Mouse (Mus musculus): ENCODE results near the gene Ranbp3. TPM values are rescaled to one million over a fixed set of nuclear protein-coding genes. Genes with fewer than 3 reads are reported as not detected.
"Not testable (repeated sequence)": the region's sequence is repeated elsewhere in the genome, so short reads cannot be mapped to it uniquely, and the experiment has no call there.

The Ranbp3 gene
- 59.4 and 63.8 TPM in 2 replicates for total RNA-seq (2021)
- long read RNA-seq, experiment 1, transcript Ranbp3-206 (17 exons, 2,567 nt) = minor isoform, 14 of 109 reads
- long read RNA-seq, experiment 1, transcript Ranbp3-201 (16 exons, 2,373 nt) = major isoform, 54 of 109 reads
- long read RNA-seq, experiment 1, partial matches to known transcripts = 24 of 109 reads
- long read RNA-seq, experiment 1, other reads (novel, unspliced or antisense) = 17 of 109 reads
- long read RNA-seq, experiment 2, transcript Ranbp3-206 (17 exons, 2,567 nt) = minor isoform, 14 of 81 reads
- long read RNA-seq, experiment 2, transcript Ranbp3-201 (16 exons, 2,373 nt) = major isoform, 36 of 81 reads
- long read RNA-seq, experiment 2, partial matches to known transcripts = 12 of 81 reads
- long read RNA-seq, experiment 2, other reads (novel, unspliced or antisense) = 19 of 81 reads

DNA sequence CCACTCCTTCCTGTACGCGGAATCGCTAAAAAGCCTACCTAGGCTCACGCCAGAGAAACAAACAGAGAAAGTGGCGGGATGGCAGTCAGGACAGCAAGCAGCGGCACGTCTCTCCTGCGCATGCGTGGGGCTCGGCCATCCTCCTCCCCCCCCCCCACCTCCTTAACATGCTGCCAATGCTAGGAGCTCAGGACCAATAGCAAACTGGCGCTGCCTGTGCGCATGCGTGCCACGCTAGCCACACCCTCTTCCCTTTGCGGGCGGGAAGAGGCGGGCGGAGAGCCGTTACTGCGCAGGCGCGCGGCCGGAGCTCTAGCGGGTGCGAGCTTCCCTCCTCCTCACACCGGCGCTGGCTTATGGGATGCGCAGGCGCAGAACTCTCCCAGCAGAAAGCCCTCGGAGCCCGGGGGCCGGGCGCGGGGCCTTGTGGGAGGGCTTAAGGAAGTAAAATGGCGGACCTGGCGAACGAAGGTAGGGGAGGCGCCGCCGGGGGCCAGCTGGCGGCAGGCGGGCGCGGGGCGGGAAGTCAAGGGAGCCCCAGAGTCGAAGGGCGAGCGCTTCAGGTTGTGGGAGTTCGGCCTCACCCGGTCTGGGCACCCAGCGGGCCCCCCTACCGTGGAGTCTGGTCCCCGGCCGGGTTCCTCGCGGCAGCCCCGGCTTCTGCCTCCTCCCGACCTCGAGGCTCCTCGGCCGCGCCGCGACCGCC, at the start of gene Ranbp3:
Gene Ranbp3, plus strand, starts transcription at position 354 of the 706 bp plus-strand sequence.
- DNase-seq = peak; percentile 100

DNA sequence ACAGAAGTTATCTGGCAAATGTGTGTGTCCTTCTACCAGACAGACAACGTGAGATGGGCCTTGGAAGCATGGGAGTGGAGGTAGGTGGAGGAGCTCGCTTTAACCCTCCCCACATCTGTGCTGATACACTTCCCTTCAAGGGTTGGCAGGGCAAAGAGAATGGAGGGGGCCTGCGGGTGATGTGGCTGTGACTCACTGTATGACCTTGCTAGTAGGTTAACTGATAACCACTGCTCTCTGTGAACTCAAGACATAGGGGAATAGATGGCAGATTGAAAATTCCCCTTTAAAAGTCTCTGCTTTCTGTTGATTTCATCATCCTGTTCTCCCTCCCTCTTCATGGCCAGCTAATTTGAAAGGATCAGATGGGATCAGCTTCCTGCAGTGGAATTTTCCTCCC, 47.6 kb upstream of the Ranbp3 start:
- peak; percentile 72 for DNase-seq

DNA sequence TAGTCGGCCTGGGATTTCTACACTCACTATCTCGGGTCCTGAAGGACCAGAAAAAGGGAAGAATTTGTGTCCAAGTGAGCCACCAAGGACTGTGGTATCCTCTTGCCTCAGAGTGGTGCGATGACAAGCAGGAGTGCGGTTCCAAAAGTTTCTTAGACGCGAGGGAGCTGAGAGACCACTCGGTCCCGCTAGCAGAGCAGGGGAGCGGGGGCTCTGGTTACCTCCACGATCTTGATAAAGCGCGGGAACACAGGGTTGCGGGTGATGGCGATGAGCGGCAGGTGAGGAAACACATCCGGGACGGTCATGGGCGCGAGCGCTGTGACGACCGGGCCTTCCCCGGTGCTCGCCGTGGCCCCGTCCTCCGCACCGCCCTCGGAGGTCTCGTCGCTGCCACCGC, 46.8 kb upstream of the Ranbp3 start:
- DNase-seq = no peak

DNA sequence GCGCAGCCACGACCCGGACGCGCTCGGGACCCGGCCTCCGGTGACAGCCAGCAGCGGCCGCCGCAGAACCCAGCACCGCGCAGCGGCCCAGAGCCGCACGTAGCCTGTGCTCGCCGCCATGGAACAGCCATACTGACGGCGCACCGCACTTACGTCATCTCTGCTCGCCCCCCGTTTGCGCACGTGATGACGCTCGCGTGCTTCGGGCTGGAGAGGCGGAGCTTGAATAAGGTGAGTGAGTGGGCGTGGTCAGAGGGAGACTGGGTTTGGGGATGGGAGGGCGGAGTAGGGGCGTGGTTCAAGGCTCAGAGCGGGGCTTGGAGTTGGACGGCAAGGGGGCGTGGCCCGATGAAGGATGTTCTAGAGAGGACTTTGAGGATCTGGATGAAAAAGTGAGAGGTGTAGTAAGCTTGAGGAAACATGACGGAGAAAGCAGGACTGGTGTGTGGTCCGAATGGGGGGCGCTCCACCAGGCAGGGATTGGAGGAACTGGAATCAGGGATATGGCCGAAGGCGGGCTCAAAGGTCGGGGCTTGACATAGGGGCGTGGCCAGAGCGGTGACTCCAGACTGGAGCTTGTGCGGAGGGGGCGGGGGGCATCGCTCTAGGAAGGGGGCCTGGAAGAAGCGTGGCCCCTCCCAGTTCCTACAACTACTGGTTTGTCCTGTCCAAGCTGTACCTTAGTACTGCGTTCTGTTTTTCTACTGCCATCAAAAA, 46.2 kb upstream of the Ranbp3 start, which contains the start of gene Lonp1:
Gene Lonp1, minus strand, starts transcription at position 134 of the 717 bp plus-strand sequence.
- DNase-seq = peak; percentile 98

DNA sequence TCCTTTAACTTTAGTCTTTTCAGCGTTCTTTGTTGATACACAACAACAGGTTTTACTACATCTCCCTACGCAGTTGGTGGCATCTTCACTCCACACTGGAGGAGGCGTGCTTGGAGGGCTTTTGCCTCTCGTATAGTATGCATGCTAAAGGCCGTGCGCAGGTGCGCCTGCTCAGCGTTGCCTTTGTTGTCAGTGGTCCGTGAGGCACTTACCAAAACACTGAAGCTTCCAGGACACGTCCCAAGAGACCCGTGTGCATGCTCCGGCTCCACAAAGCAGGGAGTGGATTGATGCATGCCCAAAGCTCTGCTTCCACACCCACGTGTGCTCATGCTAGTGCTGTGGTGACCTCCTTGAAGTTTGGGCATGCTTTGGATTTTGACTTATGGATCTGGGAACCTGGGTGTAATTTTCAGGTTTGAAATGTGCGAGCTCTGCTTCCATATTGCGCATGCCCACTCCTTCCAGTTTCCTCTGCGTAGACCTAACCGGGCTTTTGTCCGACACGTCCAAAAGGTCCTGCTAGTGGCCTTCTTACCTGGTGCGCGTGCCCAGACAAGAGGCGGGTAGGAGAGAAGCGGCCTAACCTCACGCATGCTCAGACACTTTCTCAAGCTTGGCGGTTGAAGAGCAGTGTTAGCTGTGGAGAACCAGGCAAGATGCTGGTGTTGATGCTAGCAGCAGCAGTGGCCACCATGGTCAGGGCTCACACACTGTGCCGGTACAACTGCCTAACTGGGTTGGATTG, 45.4 kb upstream of the Ranbp3 start, which contains the start of gene Catsperd:
Gene Catsperd, plus strand, starts transcription at position 614 of the 748 bp plus-strand sequence.
- peak; percentile 45 for DNase-seq

DNA sequence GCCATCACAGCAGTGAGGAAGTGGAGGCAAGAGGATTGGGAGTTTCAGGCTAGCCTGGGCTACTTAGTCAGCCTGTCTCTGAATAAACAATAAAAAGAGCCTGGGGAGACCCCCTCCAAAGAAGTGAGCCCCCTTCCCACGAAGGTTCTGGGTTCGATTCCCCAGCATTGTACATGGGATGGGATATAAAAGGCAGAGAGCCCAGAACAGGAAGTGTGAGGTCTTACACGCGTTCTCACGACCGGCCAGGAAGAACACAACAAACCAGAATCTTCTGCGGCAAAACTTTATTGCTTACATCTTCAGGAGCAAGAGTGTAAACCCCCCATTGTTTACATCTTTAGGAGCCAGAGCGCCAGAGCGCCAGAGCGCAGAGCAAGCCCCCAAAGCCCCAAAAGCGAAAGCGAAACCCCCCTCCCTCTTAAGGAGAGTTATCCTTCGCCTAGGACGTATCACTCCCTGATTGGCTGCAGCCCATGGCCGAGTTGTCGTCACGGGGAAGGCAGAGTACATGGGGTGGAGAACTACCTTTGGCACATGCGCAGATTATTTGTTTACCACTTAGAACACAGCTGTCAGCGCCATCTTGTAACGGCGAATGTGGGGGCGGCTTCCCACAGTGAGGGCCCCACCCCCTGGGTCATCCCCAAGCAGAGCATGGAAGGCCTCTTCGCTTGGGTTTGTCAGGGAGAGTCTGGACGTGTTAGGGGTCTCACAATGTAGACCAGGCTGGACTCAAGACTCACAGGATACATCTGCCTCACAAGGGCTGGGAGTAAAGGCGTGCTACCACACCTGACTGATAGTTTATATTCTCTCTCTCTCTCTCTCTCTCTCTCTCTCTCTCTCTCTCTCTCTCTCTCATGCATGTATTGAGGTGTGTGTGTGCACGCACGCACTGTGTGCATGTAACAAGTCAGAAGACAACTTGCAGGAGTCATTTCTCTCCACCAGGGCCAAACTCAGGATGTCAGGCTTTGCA, 43.0 kb upstream of the Ranbp3 start:
- not testable (repeated sequence) for DNase-seq

DNA sequence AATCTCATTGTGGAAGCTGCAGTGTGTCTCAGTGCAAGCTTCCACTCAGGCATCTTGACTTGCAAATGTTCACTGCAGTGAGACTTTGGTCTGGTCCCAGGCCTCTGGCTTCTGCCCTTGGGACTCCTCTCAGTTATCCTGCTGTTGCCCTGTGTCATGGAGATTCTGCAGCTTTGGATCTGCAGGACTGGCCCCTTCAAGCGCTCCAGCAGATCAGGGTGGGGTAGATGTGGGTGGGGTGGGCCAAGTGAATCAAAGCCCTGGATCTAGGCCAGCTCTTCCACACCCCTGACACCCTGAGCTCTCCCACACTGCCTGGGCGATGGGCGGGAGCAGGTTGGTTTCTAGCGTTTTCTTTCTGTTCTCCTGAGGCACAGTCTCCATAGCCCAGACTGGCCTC, 41.3 kb upstream of the Ranbp3 start:
- DNase-seq = no peak

DNA sequence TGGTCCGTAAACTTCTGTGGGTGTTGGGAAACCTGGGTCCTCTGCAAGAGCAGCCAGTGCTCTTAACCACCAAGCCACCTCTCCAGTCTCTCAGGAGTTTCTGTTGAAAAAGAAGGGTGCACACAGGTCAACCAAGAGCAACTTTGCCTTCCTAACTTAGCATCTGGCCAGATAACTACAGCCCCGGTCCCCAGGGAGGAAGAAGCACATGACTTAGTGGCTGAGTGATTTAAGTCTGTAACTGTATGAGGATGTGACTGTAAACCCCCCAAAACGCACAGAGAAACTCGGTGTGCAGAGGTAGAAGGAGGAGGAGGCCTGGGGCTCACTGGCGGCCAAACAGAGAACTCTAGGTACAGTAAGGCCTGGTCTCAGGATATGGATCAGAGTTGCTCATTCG, 39.1 kb upstream of the Ranbp3 start:
- DNase-seq = peak; percentile 52

DNA sequence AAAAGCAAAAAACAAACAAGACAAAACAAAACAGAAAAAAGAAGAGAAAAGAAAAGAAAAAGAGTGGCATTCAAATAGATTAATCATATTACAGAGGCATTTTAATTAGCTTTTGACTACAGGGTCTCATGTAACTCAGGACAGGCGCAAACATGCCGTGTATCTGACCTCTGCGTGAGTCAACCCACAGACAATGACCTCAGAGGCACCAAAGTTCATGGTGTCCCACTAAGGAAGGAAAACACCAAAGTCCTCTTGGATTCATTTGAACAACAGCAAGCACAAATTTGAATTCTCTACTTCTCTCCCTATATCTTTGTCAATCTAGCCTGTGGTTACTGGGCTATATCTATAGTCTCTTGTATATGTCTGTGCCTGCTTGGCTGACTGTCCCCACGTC, 29.9 kb upstream of the Ranbp3 start:
- no peak for DNase-seq

DNA sequence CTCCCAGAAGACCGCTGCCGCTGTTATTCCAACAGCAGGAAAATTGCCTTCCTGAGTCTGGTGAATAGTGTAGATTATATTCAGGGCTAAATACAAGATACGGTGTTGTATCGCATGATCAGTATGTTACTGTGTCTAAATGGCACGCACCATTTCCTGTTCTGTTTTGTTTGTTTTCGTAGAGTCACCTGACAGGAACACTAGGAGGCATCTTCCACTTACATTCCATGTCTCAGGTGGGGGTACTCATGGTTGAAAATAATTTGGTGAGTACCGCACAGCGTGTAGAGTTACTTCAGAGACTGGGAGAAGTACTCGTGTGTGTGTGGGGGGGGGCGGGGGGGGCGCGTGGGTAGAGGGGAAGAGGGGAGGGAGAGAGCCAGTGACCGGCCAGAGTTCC, 25.5 kb upstream of the Ranbp3 start:
- no peak for DNase-seq

DNA sequence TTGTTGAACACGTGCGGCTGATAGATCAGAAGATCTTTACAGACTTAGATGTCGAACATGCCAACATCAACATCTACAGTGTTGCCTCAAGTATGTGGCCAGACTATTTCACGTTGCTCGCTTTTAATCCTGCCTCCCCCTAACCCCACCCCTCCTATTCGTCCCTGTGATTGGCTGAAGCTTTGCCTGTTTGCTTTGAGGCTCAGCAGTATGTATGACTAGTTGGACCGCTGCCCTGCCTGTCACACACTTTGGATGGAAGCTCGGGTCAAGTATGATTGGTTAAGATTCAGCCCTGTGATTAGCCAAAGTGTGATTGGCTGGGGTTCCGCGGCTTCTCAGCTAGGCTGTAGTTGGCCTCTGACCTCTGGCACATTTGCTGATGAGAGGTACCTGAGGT, 21.3 kb upstream of the Ranbp3 start:
- DNase-seq = peak; percentile 24

DNA sequence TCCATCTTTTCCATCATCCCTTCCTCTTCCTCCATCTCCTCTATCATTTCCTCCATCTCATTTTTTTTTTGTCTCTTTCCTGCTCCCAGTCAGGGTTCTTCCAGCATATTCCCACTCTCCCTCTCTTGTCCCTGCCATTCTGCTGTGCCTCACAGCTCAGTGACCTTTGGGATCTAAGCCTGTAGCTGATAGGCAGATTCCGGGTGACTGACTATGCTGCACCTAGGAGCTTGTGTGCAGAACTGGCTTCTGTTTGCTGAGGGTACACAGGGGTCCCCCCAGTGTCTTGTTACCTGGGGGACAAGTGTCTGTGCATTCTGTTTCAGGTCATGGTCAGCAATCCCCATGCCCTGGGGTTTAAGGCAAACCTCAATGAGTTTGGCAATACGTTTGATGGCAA, 18.3 kb upstream of the Ranbp3 start:
- peak; percentile 31 for DNase-seq

DNA sequence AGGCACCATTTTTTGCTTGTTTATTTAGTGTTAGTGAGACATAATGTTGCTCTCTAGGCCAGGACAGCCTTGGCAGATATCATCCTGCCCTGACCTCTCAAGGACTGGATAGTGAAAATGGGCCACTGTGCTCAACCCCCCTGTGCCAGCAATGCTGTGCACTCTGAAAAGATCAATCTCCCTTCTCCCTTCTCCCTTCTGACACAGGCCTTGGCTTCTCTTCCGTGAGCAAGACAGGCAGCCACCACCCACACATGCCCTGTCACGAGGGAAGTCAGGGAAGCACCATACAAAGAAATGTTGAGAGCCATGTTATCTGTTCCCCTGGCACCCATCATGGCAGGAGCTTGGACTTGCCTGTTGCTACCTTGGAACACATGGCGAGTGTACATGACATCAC, 17.8 kb upstream of the Ranbp3 start:
- DNase-seq = peak; percentile 53

DNA sequence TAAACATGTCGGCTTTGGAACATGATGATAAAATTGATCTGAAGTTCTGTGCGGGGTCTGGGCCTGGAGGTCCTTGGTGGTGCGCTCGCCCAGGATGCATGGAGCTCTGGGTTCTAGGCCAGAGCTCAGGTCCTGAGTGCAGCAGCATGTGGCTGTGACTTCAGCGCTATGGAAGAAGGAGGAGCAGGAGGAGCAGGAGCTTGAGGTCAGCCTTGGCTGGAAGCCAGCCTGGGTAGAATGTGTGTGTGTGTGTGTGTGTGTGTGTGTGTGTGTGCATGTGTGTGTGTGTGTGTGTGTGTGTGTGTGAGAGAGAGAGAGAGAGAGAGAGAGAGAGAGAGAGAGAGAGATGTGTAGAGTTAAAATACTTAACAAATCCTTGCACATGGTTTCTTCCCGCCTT, 16.9 kb upstream of the Ranbp3 start:
- DNase-seq = peak; percentile 29

DNA sequence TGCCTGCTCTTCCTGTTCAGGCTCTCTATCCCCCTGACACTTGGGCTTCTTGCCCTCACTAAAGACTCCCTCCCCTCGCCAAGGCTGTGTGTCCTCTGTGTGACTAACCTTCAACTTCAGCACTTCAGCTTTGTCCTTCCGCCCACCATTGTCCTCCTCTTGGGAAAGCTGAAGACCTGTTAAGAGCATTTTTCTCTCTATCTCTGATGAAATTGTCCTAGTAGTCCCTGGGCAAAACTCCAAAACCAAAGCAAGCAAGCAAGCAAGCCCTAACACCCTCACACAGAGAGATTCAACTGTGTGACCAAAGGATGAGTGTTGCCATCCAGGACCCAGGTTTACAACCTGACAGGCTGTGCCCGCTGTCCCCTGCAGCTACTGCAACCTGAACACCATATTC, 9.4 kb upstream of the Ranbp3 start:
- DNase-seq = no peak

DNA sequence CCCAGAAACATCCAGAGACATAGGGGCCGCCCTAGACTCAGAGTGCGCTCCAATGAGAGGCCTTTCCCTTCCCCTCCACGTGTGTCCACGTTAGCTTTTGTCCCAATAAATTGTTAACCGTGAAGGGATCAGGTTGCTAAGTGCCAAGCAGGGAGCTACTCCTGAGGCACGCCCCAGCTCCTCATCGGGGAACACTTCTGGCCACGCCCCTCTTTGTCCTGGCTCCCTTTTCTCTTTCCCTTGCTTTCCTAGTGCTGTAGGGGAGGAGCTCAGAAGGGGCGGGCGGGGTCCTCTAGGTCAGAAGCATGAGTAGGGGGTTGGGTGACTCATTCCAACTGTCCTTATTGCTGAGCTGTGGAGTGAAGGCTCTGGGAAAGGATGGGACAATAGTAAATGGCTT, 8.8 kb upstream of the Ranbp3 start:
- no peak for DNase-seq

DNA sequence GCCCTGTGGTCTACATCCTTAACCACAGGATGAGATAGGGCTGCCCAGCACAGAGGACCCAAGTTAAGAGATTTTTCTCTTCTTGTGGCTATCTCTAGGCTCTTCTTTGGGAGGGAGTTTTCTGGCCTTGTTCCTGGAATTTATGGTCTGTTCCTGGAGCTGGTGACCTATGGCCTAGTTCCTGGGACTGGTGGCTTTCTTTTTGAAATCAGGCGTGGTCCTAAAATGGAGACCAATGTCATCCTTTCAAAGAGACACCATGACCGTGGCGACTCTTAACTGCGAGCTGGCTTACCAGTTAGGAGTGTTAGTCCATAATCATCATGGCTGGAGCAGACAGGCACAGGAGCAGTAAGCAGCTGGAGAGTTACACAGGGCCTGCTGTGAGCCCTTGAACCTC, 6.7 kb upstream of the Ranbp3 start:
- no peak for DNase-seq

DNA sequence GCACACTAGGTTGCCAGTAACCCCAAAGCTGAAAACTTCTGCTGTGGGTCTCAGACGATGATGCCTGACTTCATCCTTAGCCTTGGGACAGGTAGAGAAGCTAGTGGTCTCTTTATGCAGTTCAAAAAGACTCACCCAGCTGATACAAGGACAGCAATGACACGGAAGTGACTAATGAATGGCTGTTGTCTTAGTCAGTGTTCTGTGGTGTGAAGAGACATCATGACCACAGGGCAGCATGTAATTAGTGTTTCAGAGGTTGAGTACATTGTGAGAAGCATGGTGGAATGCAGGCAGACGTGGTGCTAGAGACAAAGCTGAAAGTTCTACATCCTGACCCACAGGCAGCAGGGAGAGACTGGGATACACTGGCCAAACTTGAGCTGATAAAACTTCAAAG, 5.5 kb upstream of the Ranbp3 start:
- DNase-seq = no peak

DNA sequence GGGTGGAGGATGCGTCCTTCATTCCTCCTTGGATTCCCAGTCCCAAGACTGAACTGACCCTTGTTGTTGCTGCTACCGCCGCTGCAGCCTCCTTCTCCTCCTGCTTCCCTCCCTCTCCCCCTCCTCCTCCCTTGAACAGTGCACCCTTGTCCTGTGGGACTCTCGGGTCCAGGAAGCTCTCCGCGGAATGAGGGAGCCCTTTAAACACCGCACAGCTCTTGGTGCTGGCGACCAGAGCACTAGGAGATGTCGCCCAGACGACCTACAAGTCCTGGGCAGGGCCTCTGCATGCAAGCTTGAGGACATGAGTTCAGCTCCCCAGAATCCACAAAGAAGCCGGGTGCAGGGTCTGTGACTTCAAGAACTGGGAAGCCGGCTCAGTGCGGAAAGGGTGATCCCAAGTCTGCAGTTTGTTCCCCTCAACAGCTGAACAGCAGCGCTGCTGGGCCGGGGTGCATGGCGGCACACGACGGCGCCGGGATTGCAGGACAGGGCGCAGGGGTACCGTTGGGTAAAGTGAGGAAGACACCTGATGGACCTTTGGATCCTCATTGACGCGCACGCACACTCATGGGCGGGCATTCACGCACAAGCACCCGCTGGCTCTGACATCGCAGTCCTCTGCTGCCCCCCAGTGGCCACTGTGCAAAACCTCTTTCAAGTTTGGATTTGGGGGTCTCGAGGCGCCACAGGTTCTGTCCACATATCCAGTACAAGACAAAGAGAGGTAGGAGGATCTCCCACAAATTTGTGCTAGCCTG, 4.5 kb upstream of the Ranbp3 start:
- peak; percentile 93 for DNase-seq

DNA sequence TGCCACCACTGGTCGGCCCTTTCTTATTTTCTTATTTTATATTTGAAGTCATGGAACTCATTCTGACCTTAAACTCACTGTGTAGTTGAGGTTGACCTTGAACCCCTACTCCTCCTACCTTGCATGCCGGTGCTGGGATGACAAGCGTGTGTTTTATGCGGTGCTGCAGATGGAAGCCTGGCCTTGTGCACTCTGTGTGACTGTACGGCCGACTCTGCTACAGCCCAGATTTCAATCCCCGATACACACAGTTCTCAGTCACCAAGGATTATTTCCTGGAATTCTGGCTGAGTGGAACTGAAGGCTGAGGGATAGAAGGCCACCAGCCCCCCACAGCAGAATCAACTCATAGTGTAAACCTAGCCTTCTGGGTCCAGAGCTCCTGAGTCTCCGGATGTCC, 3.3 kb upstream of the Ranbp3 start:
- DNase-seq = no peak

All from adrenal gland, postnatal 14 days (tissue).